Mouse (Mus musculus): ENCODE measurements around the gene Banf1. TPM values are rescaled to one million over a fixed set of nuclear protein-coding genes. Genes with fewer than 3 reads are reported as not detected.
"Not testable (repeated sequence)": the region's sequence is repeated elsewhere in the genome, so short reads cannot be mapped to it uniquely, and the experiment has no call there.

Gene Banf1
- 100 to 1,000 TPM; 122 to 144 TPM for total RNA-seq (2021)
- long read RNA-seq, experiment 1, transcript Banf1-201 (3 exons, 1,261 nt), result major isoform, 89 of 196 reads
- long read RNA-seq, experiment 1, partial matches to known transcripts, result 99 of 196 reads
- long read RNA-seq, experiment 1, other reads (novel, unspliced or antisense), result 4 of 196 reads
- long read RNA-seq, experiment 2, transcript Banf1-201 (3 exons, 1,261 nt), result major isoform, 83 of 192 reads
- long read RNA-seq, experiment 2, transcript Banf1-202 (3 exons, 758 nt), result minor isoform, 6 of 192 reads
- long read RNA-seq, experiment 2, partial matches to known transcripts, result 100 of 192 reads
- long read RNA-seq, experiment 2, other reads (novel, unspliced or antisense), result 3 of 192 reads

DNA sequence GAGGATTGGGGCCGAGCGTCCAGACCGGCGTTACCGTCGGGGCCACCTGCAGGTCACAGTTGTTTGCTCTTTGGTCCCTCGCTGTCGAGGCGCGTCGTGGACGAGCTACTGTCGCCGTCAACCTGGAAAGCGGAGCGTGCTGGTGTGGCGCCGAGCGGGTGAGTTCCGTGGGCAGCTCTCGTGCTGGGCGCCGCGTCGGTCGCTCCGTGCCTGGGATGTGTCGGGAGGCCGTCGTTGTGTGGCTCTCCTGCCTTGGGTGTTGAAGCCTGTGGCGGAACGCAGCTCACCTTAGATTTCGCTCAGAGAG is at the start of gene Banf1:
Gene Banf1 (minus strand): TSS at position 116 of the 307 bp plus-strand sequence.
- DNase-seq, result no peak
- intact Hi-C loops (cut with DNase I), result no loop called here
- peak within 1 kb of the TSS; percentile 100 for H3K27ac ChIP-seq
- TF ChIP-seq CTCF (IDR thresholded peaks at IDR 0.05), result no peak
- H3K4me3 ChIP-seq, result peak within 1 kb of the TSS; percentile 80

DNA sequence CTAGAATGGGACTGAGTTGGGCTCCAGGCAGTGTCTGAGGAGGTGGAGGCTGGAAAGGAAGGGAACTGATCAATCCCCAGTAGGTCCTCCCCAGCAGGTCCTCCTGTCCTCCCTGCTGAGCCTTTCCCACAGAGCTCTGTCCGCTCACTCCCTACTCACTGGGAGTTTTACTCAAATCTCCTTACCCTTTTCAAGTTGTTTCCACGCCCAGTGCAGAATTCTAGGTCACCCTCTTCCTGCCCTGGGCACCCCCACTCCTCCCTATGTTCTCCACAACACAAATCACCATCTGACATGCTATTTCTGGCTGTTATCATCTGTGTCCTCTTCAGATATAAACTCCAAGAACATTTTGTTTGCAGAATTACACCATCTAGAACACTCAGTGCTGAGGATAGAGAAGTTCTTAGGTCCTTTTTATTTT is 47.6 kb upstream of the Banf1 start:
- no peak for TF ChIP-seq CTCF (IDR thresholded peaks at IDR 0.05)
- peak; percentile 65 for DNase-seq
- Histone ChIP-seq H3K27ac (peak overlapping the region; percentile 86), H3K4me3 (peak overlapping the region; percentile 31)
- intact Hi-C loops (cut with DNase I), result no loop called here

DNA sequence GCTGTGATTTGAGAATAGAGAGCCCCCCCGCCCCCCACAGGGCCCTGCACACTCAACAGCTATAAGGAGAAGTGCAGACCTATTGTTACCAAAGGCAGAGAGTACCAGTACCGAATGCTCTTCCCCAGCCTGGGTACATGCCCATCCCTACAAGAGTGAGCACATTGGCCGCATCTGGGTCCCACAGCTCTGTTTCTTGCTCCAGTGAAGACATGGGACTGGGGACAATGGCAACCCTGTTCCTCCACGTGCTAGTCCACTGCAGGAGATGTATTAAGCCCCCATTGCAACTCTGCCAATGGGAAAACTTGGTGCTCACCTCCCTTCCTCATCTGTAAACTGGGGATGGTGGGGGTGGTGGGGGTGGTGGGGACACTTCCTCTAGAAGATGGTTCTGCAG is 46.9 kb upstream of the Banf1 start:
- no peak for TF ChIP-seq CTCF (IDR thresholded peaks at IDR 0.05)
- intact Hi-C loops (cut with DNase I), result no loop called here
- no peak overlapping the region for H3K4me3 ChIP-seq
- H3K27ac ChIP-seq, result peak overlapping the region; percentile 86
- DNase-seq, result no peak

DNA sequence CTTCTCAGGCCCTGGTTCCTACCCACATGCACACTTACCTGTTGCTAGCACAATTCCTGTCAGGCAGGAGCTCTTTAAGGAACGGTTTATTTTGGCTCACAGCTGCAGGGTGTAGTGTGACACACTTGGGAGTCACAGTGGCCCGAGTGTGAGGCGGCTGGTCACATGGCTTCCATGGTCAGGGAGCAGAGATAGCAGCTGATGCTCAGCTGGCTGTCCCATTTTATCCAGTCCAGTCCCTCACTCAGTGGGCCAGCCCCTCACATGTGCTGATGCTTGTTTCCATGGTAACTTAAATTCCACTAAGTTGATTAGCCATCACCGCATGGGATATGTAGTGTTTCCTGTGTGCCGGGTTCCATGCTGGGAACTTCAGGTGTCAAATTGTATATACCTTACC is 45.0 kb upstream of the Banf1 start:
- no peak for TF ChIP-seq CTCF (IDR thresholded peaks at IDR 0.05)
- intact Hi-C loops (cut with DNase I), result no loop called here

DNA sequence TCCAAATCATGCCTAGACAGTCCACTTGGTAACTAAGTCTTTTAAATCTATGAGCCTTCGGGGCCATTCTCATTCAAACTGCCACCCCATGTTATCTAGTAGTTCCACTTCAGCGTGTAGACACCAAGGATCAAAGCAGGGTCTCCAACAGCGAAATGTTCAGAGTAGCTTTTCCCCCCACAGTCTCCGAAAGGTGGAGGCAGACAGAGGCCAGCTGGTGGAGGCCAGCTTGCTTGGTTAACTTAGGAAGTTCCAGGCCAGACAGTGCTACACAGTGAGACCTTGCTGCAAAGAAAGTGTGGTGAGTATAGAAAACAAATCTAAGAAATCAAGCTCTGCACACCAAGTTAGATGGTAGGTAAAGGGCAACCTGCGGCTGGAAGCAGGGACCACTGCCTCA is 43.7 kb upstream of the Banf1 start:
- peak overlapping the region; percentile 73 for H3K4me3 ChIP-seq

More for the DNA sequence above, 45.0 kb upstream of the Banf1 start:
- DNase-seq, result peak; percentile 79
- Histone ChIP-seq H3K4me3 (peak overlapping the region; percentile 73), H3K27ac (peak overlapping the region; percentile 91)

DNA sequence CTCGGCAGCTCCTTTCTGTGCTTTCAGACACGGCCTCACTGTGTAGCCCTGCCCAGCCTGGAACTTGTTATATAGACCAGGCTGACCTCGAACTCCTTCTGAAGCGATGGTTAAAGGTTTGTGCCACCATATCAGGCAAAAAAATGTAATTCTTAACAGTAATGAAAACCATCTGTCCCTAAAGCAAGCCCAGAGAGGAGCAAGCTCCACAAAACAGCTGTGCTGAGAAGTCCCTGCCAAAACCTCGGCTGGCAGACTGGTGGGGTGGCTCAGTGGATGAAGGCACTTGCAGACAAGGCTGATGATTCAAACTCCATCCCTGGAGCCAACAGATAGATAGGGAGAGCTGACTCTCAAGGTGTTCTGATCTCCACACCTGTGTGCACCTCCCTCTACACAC is 42.1 kb upstream of the Banf1 start:
- intact Hi-C loops (cut with DNase I), result loop anchor here (2.0 to 5.0 kb wide), 2 partner anchors 16 to 78 kb away; partner anchors contain the start of genes AI837181, Drap1 and Mus81
- H3K27ac ChIP-seq, result peak overlapping the region; percentile 98
- peak; percentile 64 for DNase-seq

More for the DNA sequence above, 43.7 kb upstream of the Banf1 start:
- no peak for TF ChIP-seq CTCF (IDR thresholded peaks at IDR 0.05)
- DNase-seq, result no peak
- peak overlapping the region; percentile 91 for H3K27ac ChIP-seq
- intact Hi-C loops (cut with DNase I), result no loop called here

DNA sequence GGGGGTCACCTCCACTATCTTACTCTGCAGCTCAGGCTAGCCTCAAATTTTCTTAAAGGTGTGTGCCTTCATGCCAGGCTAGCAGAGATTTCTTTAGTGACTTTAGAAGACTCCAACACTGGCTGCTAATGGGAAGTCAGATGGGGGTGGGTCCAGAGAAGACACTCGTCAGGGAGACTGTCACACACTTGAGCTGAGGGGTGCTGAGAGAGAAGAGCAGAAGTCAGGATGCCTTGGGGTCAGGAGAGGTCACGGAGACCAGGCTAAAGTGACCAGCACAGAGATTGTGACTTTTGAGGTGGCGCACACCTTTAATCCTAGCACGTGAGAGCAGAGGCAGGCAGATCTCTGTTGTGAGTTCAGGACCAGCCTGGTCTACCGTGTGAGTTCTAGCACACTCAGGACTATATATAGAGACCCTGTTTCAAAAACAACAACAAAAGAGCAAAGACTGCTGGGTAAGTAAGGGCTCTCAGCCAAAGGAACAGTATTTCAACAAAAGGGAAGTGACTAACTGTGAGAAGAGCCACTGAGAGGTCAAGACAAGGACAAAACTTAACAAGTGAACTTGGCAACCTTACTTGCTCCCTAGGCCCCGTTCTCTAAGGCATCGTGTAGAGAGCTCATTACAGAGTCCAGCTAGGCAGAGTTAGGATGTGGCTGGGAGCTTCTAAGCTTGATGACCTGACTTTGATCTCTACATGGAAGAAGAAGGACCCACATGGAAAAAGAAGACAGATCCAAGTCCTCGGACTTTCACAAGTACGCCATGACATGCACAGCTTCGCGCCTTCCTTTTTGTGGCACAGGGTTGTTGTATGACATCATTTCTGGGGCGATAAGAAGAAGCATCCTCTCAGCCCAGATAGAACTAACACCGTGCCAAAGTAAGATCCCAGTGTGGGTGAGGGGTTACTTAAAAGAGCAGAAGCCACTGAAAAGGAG is 41.4 kb upstream of the Banf1 start:
- peak overlapping the region; percentile 98 for H3K27ac ChIP-seq
- H3K4me3 ChIP-seq, result peak overlapping the region; percentile 78
- intact Hi-C loops (cut with DNase I), result loop anchor here (2.0 to 5.0 kb wide), 2 partner anchors 16 to 79 kb away; partner anchors contain the start of genes AI837181, Drap1 and Mus81
- no peak for TF ChIP-seq CTCF (IDR thresholded peaks at IDR 0.05)
- no peak for DNase-seq

More for the DNA sequence above, 42.1 kb upstream of the Banf1 start:
- peak overlapping the region; percentile 78 for H3K4me3 ChIP-seq
- TF ChIP-seq CTCF (IDR thresholded peaks at IDR 0.05), result no peak

DNA sequence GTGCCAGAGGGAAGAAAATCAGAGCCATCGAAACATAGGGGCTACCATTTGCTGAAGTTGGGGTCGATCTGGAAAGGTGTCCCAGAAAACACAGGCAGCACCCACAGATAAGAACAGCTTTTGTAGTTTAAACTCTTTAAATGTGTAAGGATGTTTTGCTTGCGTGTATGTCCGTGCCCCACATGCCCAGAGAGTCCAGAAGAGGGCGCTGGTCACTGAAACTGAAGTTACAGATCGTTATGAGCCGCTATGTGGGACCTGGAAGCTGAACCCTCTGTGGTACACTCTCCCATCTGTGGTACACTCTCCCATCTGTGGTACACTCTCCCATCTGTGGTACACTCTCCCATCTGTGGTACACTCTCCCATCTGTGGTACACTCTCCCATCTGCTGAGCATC is 40.2 kb upstream of the Banf1 start:
- DNase-seq, result peak; percentile 79
- peak overlapping the region; percentile 78 for H3K4me3 ChIP-seq
- intact Hi-C loops (cut with DNase I), result loop anchor here (5.0 kb wide), 1 partner anchor 80 kb away; the partner anchor contains the start of gene Mus81
- peak overlapping the region; percentile 98 for H3K27ac ChIP-seq
- peak; percentile 75 for TF ChIP-seq CTCF (IDR thresholded peaks at IDR 0.05)

DNA sequence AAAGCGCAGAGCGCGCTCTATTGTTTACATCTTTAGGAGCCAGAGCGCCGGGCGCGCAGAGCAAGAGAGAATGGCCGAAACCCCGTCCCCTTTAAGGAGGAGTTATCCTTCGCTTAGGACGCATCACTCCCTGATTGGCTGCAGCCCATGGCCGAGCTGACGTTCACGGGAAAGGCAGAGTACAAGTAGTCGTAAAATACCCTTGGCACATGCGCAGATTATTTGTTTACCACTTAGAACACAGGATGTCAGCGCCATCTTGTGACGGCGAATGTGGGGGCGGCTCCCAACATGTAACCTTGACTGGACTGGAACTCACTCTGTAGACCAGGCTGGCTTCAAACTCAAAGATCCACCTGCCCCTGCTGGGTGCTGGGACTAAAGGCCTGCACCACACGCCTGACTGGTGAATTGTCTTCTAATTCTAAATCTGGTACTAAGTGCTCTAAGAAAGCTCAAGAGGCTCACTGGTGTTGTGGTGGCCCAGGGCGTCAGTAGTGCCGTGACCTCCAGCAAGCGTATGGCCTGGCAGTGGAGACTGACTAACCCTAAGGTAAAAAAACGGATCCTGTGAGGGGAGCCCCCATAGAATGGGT is 39.7 kb upstream of the Banf1 start:
- intact Hi-C loops (cut with DNase I), result loop anchor here (5.0 kb wide), 1 partner anchor 81 kb away; the partner anchor contains the start of gene Mus81
- Histone ChIP-seq H3K4me3 (peak overlapping the region; percentile 78), H3K27ac (peak overlapping the region; percentile 98)
- DNase-seq, result peak; percentile 62

DNA sequence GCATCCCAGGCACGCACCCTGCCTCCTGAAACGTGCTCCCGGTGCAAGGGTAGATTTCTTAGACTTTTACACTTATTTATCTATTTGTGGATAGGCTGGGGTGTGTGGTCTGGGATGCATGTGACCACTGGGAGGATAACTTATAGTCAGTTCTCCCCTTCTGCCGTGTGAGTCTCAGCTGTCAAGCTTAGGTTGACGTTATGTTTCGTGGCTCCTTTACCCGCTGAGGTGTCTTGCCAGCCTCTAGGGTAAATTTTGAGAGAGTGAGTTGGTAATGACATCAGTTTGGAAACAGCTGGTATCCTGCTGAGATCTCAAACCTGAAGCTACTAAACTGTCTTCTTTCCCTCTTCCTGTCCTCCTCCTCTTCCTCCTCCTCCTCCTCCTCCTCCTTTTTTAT is 39.0 kb upstream of the Banf1 start:
- no peak for TF ChIP-seq CTCF (IDR thresholded peaks at IDR 0.05)
- Histone ChIP-seq H3K4me3 (peak overlapping the region; percentile 66), H3K27ac (peak overlapping the region; percentile 88)
- no peak for DNase-seq
- intact Hi-C loops (cut with DNase I), result loop anchor here (5.0 kb wide), 1 partner anchor 81 kb away; the partner anchor contains the start of gene Mus81

DNA sequence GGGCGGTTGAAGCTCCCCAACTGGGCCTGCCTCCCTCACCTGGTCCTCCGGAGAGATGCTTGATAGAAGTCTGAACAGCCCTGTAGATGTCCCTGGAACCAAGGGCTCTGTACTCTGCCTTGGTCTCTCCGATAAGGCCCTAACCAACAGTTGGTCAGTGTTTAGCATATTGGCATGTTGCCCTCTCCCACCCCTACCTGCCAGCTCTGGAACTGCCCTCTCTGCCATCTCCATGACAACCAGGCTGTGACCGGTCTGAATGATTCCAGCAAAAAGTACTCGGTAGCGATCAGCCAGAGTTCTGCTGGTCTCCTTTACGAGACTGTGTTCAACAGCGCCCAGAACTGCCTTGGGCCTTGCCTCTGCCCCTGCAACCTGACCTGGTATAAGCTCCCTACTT is 35.3 kb upstream of the Banf1 start, which contains the start of gene Tsga10ip:
Gene Tsga10ip (minus strand): TSS at position 234 of the 400 bp plus-strand sequence.
- TF ChIP-seq CTCF (IDR thresholded peaks at IDR 0.05), result no peak
- Histone ChIP-seq H3K4me3 (no peak within 1 kb of the TSS), H3K27ac (no peak within 1 kb of the TSS)
- DNase-seq, result no peak
- intact Hi-C loops (cut with DNase I), result no loop called here

DNA sequence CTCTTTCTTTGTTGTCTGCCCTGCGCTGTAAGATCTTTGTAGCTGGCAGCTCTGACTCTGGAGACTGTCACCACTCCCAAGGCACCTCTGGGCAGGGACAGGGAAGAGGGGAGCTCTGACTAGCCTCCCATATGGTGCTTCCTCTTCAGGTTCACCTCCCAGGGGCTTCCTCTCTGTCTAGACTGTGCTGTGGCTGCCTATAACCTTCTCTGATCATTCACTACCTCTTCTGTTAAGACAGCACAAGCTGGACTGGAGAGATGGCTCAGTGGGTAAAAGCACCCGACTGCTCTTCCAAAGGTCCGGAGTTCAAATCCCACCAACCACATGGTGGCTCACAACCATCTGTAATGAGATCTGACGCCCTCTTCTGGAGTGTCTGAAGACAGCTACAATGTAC is 34.1 kb upstream of the Banf1 start:
- H3K27ac ChIP-seq; DNase-seq; H3K4me3 ChIP-seq; intact Hi-C loops (cut with DNase I): not testable (repeated sequence)
